Mouse (Mus musculus) forebrain, embryonic 14.5 days (tissue): ENCODE measurements at regions not wholly inside any gene's neighbourhood (a gene's known extent, or its start where the extent isn't known, plus 50 kb on each side); places are given as distances from the start of the nearest gene placed in this dataset.

Experiments
- ATAC-seq: fragments of 200-750 bp; cut with Nextera tagmentation; 2 replicates; pipeline ENCODE4 v1.8.0; 2017; ENCODE audit warnings: mild to moderate bottlenecking, moderate library complexity
- DNase-seq: peaks from one replicate; pipeline ENCODE4 v3.0.0-alpha.2; 2015; ENCODE audit warnings: low spot score
- H3K27ac ChIP-seq: fragments of 300-500 bp; sonication (generic); 2 replicates; pipeline ENCODE4 v1.5.1; 2014; ENCODE audit warnings: low read depth, mild to moderate bottlenecking, control low read depth, low read length, moderate library complexity
- H3K27me3 ChIP-seq: fragments of 300-500 bp; sonication (generic); replicated peaks from 2 replicates; pipeline ENCODE4 v1.6.1; 2014; ENCODE audit warnings: low read length, control low read depth, mixed read lengths; ENCODE audit not compliant: control insufficient read depth, insufficient read depth
- H3K36me3 ChIP-seq: fragments of 300-500 bp; sonication (generic); 2 replicates; pipeline ENCODE4 v1.6.1; 2014; ENCODE audit warnings: low read length, control low read depth; ENCODE audit not compliant: control insufficient read depth, insufficient read depth
- H3K4me1 ChIP-seq: fragments of 300-500 bp; sonication (generic); 2 replicates; pipeline ENCODE4 v1.6.1; 2014; ENCODE audit warnings: antibody characterized with exemption, low read length, control low read depth; ENCODE audit not compliant: control insufficient read depth, insufficient read depth
- H3K4me2 ChIP-seq: fragments of 300-500 bp; sonication (generic); 2 replicates; pipeline ENCODE4 v1.6.1; 2014; ENCODE audit warnings: mild to moderate bottlenecking, control low read depth, low read length
- H3K4me3 ChIP-seq: fragments of 300-500 bp; sonication (generic); 2 replicates; pipeline ENCODE4 v1.5.1; 2014; ENCODE audit warnings: low read depth, low read length, control low read depth
- H3K9ac ChIP-seq: fragments of 300-500 bp; sonication (generic); 2 replicates; pipeline ENCODE4 v1.6.1; 2014; ENCODE audit warnings: mild to moderate bottlenecking, low read length, control low read depth, moderate library complexity
- H3K9me3 ChIP-seq: fragments of 300-500 bp; sonication (generic); replicated peaks from 2 replicates; pipeline ENCODE4 v1.6.1; 2016; ENCODE audit warnings: low read length, control low read depth, mixed read lengths; ENCODE audit not compliant: control insufficient read depth
- WGBS: fragments of 180-500 bp; shearing (Covaris S2); extraction: QIAGEN DNeasy Blood & Tissue Kit; methylation state at CpG from one replicate; pipeline ENCODE4 v1.1.7; 2014; 5-methylcytosine and 5-hydroxymethylcytosine counted together

DNA sequence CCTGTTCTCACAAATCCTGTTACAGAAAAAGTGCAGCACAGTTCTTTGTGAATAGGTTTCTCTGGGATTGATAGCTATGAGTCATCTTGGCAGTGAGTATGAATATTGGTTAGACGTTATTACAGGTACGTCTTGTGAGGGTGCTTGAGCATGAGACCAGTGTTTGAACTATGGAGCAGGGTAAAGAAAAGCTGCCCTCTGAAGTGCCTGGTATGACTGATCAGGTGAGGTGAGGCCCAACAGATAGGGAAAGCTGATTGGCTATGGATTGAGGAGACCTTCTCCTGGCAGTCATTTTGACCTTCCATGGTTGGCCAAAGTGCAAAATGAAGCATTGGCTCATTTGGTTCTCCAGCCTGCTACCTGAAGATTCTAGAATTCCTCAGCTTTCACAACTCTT lies 106.7 kb downstream of the Tnfsf18 start:
- Histone ChIP-seq H3K4me2 (no peak overlapping the region), H3K9me3 (no peaks in the 10 kb centered on the region)
- ATAC-seq = no peak

DNA sequence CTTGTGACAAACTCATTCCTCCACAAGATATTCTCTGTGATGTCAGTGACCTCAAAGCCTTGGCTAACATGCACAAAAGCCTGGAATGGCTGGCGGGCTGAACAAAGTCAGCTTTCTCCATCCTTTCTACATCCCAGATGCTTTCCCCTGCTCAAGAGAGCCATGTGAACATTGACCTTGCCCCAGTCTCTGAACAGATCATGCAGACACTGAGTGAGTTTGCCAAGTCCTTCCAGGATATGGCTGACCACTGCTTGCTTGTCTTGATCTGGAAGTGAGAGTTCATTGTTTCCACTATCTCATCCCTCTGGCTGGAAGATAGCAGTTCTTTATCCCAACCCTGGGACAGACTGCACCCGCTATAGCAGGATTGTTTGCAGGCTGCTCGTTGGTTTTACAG lies 103.7 kb downstream of the Tnfsf18 start:
- no peak overlapping the region for H3K9ac ChIP-seq
- DNase-seq (no peak), ATAC-seq (no peak)
- no peaks in the 10 kb centered on the region for H3K9me3 ChIP-seq
- no peaks in the 10 kb centered on the region for H3K4me1 ChIP-seq
- H3K27me3 ChIP-seq = no peaks in the 10 kb centered on the region
- 94% methylated on average over 3 of the region's 3 CpGs for WGBS
- H3K4me3 ChIP-seq = no peak overlapping the region
- H3K36me3 ChIP-seq = no peaks in the 10 kb centered on the region
- no peak overlapping the region for H3K27ac ChIP-seq
- H3K4me2 ChIP-seq = no peak overlapping the region

More for the DNA sequence above, 106.7 kb downstream of the Tnfsf18 start:
- Histone ChIP-seq H3K4me1 (no peaks in the 10 kb centered on the region), H3K27ac (no peak overlapping the region), H3K9ac (no peak overlapping the region), H3K36me3 (no peaks in the 10 kb centered on the region), H3K27me3 (no peaks in the 10 kb centered on the region), H3K4me3 (no peak overlapping the region)
- no peak for DNase-seq
- WGBS = 94% methylated on average over 2 of the region's 2 CpGs

DNA sequence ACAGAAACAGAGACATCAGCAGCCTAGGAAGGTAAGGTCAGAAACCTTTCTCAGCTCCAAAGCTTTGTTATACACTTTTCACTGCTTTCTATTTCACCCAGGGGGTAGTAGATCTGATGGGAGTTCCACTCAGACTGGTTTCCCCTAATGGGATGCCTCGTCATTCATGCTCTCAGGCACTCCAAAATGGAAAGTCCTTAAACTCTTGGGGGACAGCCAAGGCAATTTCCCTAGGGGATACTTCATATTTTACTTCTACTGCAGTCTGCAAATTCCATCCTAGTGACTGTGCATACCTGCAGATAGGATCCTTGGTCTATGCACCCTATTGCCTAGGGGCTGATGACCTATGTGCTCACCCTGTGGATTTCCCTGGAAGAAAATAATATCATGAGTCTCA lies 82.1 kb downstream of the Tnfsf18 start:
- Histone ChIP-seq H3K4me1 (no peaks in the 10 kb centered on the region; the same call in 1 of the 2 replicates), H3K4me3 (no peak overlapping the region), H3K36me3 (no peaks in the 10 kb centered on the region), H3K9ac (no peak overlapping the region), H3K27ac (no peak overlapping the region), H3K27me3 (no peaks in the 10 kb centered on the region), H3K4me2 (no peak overlapping the region), H3K9me3 (no peaks in the 10 kb centered on the region)
- DNase-seq (peak; percentile 6), ATAC-seq (0 out of 2 replicates have a peak, but pooled peaks have one; percentile 35)
- WGBS = 58% methylated on average over 1 of the region's 1 CpGs

DNA sequence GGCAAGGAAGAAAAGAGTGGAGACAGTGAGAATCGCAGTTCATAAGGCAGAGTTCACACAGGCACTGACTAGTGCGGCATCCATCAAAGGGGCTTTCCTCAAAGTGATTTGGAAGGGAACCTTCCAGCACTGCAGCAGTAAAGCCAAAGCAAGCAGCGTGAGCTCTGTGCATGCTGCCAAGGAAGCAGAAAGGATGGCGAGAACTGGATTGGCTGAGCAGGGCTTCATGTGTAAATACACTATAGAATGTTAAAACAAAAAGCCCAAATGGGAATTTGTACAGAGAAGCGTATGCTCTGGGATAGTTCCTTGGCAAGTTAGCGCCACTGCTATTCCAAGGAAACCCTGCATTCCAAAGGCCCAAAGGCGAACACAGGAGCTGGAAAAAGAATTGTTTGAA lies 81.5 kb downstream of the Tnfsf18 start:
- no peaks in the 10 kb centered on the region for H3K27me3 ChIP-seq
- no peak overlapping the region for H3K4me3 ChIP-seq
- no peaks in the 10 kb centered on the region for H3K9me3 ChIP-seq
- no peak overlapping the region for H3K27ac ChIP-seq
- peak; percentile 93 for ATAC-seq
- H3K4me2 ChIP-seq = no peak overlapping the region
- 31% methylated on average over 7 of the region's 7 CpGs for WGBS
- no peaks in the 10 kb centered on the region for H3K36me3 ChIP-seq
- no peak overlapping the region for H3K9ac ChIP-seq
- H3K4me1 ChIP-seq = no peaks in the 10 kb centered on the region; the same call in 1 of the 2 replicates
- peak; percentile 83 for DNase-seq

DNA sequence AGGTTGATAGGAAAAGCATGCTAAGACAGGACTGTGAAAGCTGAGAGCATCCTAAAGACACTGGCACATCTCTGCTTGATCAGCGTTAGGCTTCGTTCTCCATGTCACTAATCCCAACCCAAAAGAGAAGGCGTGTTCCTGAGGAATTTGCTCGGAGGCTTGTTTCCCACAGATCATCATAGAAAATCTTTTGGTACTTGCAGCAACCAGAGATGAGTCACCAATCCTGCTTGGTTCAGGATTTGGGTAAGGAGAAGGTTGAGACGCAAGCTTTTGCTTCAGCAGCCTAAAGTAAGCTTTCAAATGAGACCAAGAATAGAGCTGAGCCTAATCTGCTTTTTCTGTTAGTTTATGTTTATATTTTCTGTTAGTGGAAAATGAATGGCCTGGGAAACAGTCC lies 80.7 kb downstream of the Tnfsf18 start:
- Histone ChIP-seq H3K4me3 (no peak overlapping the region), H3K4me2 (no peak overlapping the region), H3K9ac (no peak overlapping the region), H3K4me1 (no peaks in the 10 kb centered on the region; the same call in 1 of the 2 replicates), H3K27ac (no peak overlapping the region), H3K36me3 (no peaks in the 10 kb centered on the region), H3K9me3 (no peaks in the 10 kb centered on the region), H3K27me3 (no peaks in the 10 kb centered on the region)
- ATAC-seq (no peak), DNase-seq (no peak)
- 86% methylated on average over 5 of the region's 5 CpGs for WGBS

DNA sequence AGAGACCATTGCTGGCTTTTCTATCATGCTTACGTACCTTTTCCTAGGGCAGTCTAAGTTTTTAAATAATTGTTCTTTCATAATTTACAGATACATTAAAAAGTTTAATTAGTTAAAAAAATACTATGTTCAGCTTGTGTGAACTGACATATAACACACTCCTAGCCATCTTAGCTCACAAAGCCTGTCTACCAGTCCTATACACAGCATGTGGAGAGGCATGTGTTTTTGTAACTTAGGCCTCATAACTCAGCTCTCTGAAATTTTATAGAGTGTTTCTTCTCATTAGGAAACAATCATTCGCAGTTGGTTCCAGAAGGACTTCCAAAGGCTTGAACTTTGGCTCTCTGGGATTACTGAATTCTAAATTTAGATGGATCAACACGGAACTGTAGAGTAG lies 76.3 kb downstream of the Tnfsf18 start:
- Histone ChIP-seq H3K36me3 (no peaks in the 10 kb centered on the region), H3K4me2 (no peak overlapping the region), H3K4me3 (no peak overlapping the region), H3K27me3 (no peaks in the 10 kb centered on the region), H3K9ac (no peak overlapping the region), H3K9me3 (no peaks in the 10 kb centered on the region), H3K4me1 (no peaks in the 10 kb centered on the region), H3K27ac (no peak overlapping the region)
- 81% methylated on average over 3 of the region's 3 CpGs for WGBS
- ATAC-seq = no peak
- no peak for DNase-seq

GRCm38 (mm10) chr1:161567826-161568225 lies 73.4 kb downstream of the Tnfsf18 start:
- no peak overlapping the region for H3K4me2 ChIP-seq
- H3K36me3 ChIP-seq = no peaks in the 10 kb centered on the region
- H3K9me3 ChIP-seq = no peaks in the 10 kb centered on the region
- H3K27ac ChIP-seq = no peak overlapping the region
- DNase-seq = no peak
- no peak for ATAC-seq
- no peaks in the 10 kb centered on the region for H3K4me1 ChIP-seq
- H3K4me3 ChIP-seq = no peak overlapping the region
- no peaks in the 10 kb centered on the region for H3K27me3 ChIP-seq
- H3K9ac ChIP-seq = no peak overlapping the region

GRCm38 (mm10) chr1:161560368-161560767 lies 65.9 kb downstream of the Tnfsf18 start:
- ATAC-seq (no peak), DNase-seq (no peak)
- H3K4me3 ChIP-seq = no peak overlapping the region
- no peak overlapping the region for H3K27ac ChIP-seq
- no peak overlapping the region for H3K4me2 ChIP-seq
- no peak overlapping the region for H3K9ac ChIP-seq
- no peaks in the 10 kb centered on the region for H3K9me3 ChIP-seq
- 67% methylated on average over 3 of the region's 3 CpGs for WGBS
- H3K4me1 ChIP-seq = no peaks in the 10 kb centered on the region
- no peaks in the 10 kb centered on the region for H3K36me3 ChIP-seq
- H3K27me3 ChIP-seq = no peaks in the 10 kb centered on the region
